Mouse (Mus musculus) forebrain, embryonic 13.5 days (tissue): ENCODE data around the gene Ncoa3. TPM values are rescaled to one million over a fixed set of nuclear protein-coding genes. Genes with fewer than 3 reads are reported as not detected.
A peak's percentile ranks its signal among the peaks of the same experiment; 100 is the strongest.

ENCODE experiments used
- ATAC-seq: fragments of 200-750 bp; cut with Nextera tagmentation; 2 replicates; pipeline ENCODE4 v1.8.0; 2017
- H3K27ac ChIP-seq: fragments of 300-500 bp; sonication (generic); 2 replicates; pipeline ENCODE4 v1.5.1; 2015; ENCODE audit warnings: inconsistent platforms, mild to moderate bottlenecking, moderate library complexity
- H3K27me3 ChIP-seq: fragments of 300-500 bp; sonication (generic); 2 replicates; pipeline ENCODE4 v1.6.1; 2015; ENCODE audit warnings: mild to moderate bottlenecking, inconsistent platforms
- H3K36me3 ChIP-seq: fragments of 300-500 bp; sonication (generic); 2 replicates; pipeline ENCODE4 v1.6.1; 2015; ENCODE audit warnings: mild to moderate bottlenecking, inconsistent platforms; ENCODE audit not compliant: poor library complexity, severe bottlenecking
- H3K4me1 ChIP-seq: fragments of 300-500 bp; sonication (generic); 2 replicates; pipeline ENCODE4 v1.6.1; 2015; ENCODE audit warnings: inconsistent platforms
- H3K4me2 ChIP-seq: fragments of 300-500 bp; sonication (generic); 2 replicates; pipeline ENCODE4 v1.6.1; 2015; ENCODE audit warnings: inconsistent platforms, mild to moderate bottlenecking, moderate library complexity
- H3K4me3 ChIP-seq: fragments of 300-500 bp; sonication (generic); 2 replicates; pipeline ENCODE4 v1.5.1; 2015; ENCODE audit warnings: mild to moderate bottlenecking, inconsistent platforms
- H3K9ac ChIP-seq: fragments of 300-500 bp; sonication (generic); 2 replicates; pipeline ENCODE4 v1.6.1; 2015; ENCODE audit warnings: mild to moderate bottlenecking, inconsistent platforms
- H3K9me3 ChIP-seq: fragments of 300-500 bp; sonication (generic); replicated peaks from 2 replicates; pipeline ENCODE4 v1.6.1; 2016; ENCODE audit warnings: inconsistent platforms
- WGBS: fragments of 180-500 bp; shearing (Covaris S2); methylation state at CpG from one replicate; pipeline ENCODE4 v1.1.7; 2015; 5-methylcytosine and 5-hydroxymethylcytosine counted together
- polyA plus RNA-seq: library from polyadenylated mRNA; unstranded; fragments of >200 nt; fragmentation: Nextera tagmentation; extraction: Ambion mirVana; gene quantifications from 2 replicates; pipeline ENCODE4 v1.2.1, GENCODE M21; 2015

The Ncoa3 gene
- polyA plus RNA-seq, 1 experiment from 2014 or later: 9.1 TPM

GRCm38 (mm10) chr2:166098292-166098933 lies 106.0 kb downstream of the Ncoa3 start:
- ATAC-seq: no peak
- Histone ChIP-seq H3K27ac (no peak overlapping the region), H3K9me3 (no peaks in the 10 kb centered on the region), H3K4me2 (no peak overlapping the region), H3K4me1 (peaks cover 8% of the 10 kb centered on the region), H3K27me3 (no peaks in the 10 kb centered on the region), H3K9ac (no peak overlapping the region), H3K36me3 (peaks cover 11% of the 10 kb centered on the region), H3K4me3 (no peak overlapping the region)
- WGBS: 85% methylated on average over 15 of the region's 15 CpGs

GRCm38 (mm10) chr2:166100309-166101262 lies 108.2 kb downstream of the Ncoa3 start:
- no peak overlapping the region for H3K4me2 ChIP-seq
- H3K4me3 ChIP-seq: no peak overlapping the region
- H3K4me1 ChIP-seq: peaks cover 8% of the 10 kb centered on the region
- no peak for ATAC-seq
- no peaks in the 10 kb centered on the region for H3K9me3 ChIP-seq
- no peaks in the 10 kb centered on the region for H3K36me3 ChIP-seq
- 0 out of 2 replicates have a peak overlapping the region, but pooled peaks have one; percentile 14 for H3K27ac ChIP-seq
- WGBS: 65% methylated on average over 21 of the region's 21 CpGs
- H3K9ac ChIP-seq: 0 out of 2 replicates have a peak overlapping the region, but pooled peaks have one; percentile 23
- H3K27me3 ChIP-seq: no peaks in the 10 kb centered on the region

GRCm38 (mm10) chr2:166102893-166103292 lies 110.5 kb downstream of the Ncoa3 start:
- Histone ChIP-seq H3K27me3 (no peaks in the 10 kb centered on the region), H3K4me1 (peaks cover 25% of the 10 kb centered on the region), H3K4me2 (no peak overlapping the region), H3K9me3 (no peaks in the 10 kb centered on the region), H3K9ac (no peak overlapping the region), H3K4me3 (no peak overlapping the region), H3K36me3 (no peaks in the 10 kb centered on the region), H3K27ac (no peak overlapping the region)
- ATAC-seq: no peak
- 84% methylated on average over 7 of the region's 7 CpGs for WGBS

- Histone ChIP-seq H3K27ac (no peak overlapping the region), H3K4me2 (no peak overlapping the region), H3K9ac (no peak overlapping the region), H3K4me1 (peaks cover 18% of the 10 kb centered on the region), H3K9me3 (no peaks in the 10 kb centered on the region), H3K4me3 (no peak overlapping the region), H3K36me3 (no peaks in the 10 kb centered on the region), H3K27me3 (no peaks in the 10 kb centered on the region)
- no peak for ATAC-seq
- 81% methylated on average over 9 of the region's 9 CpGs for WGBS
Observed at GRCm38 (mm10) chr2:166105911-166106310, 113.5 kb downstream of the Ncoa3 start.

- H3K27me3 ChIP-seq: no peaks in the 10 kb centered on the region
- H3K9ac ChIP-seq: no peak overlapping the region
- peaks cover 18% of the 10 kb centered on the region for H3K4me1 ChIP-seq
- H3K9me3 ChIP-seq: no peaks in the 10 kb centered on the region
- H3K4me2 ChIP-seq: no peak overlapping the region
- H3K4me3 ChIP-seq: no peak overlapping the region
- H3K36me3 ChIP-seq: no peaks in the 10 kb centered on the region
- WGBS: 29% methylated on average over 2 of the region's 2 CpGs
- ATAC-seq: no peak
- no peak overlapping the region for H3K27ac ChIP-seq
Observed at GRCm38 (mm10) chr2:166106631-166107030, 114.2 kb downstream of the Ncoa3 start.

GRCm38 (mm10) chr2:166107911-166108310 lies 115.5 kb downstream of the Ncoa3 start:
- Histone ChIP-seq H3K27me3 (no peaks in the 10 kb centered on the region), H3K9me3 (no peaks in the 10 kb centered on the region), H3K27ac (no peak overlapping the region), H3K4me3 (no peak overlapping the region), H3K36me3 (no peaks in the 10 kb centered on the region), H3K4me1 (peaks cover 21% of the 10 kb centered on the region), H3K4me2 (no peak overlapping the region), H3K9ac (no peak overlapping the region)
- no peak for ATAC-seq
- WGBS: 68% methylated on average over 5 of the region's 5 CpGs

GRCm38 (mm10) chr2:166108326-166108725 lies 115.9 kb downstream of the Ncoa3 start:
- WGBS: 16% methylated on average over 4 of the region's 4 CpGs
- H3K9me3 ChIP-seq: no peaks in the 10 kb centered on the region
- H3K27me3 ChIP-seq: no peaks in the 10 kb centered on the region
- no peaks in the 10 kb centered on the region for H3K36me3 ChIP-seq
- H3K27ac ChIP-seq: no peak overlapping the region
- H3K4me3 ChIP-seq: no peak overlapping the region
- H3K4me2 ChIP-seq: no peak overlapping the region
- peaks cover 21% of the 10 kb centered on the region for H3K4me1 ChIP-seq
- H3K9ac ChIP-seq: no peak overlapping the region
- peak; percentile 57; the same call in 1 of the 2 replicates for ATAC-seq

GRCm38 (mm10) chr2:166110764-166111163 lies 118.3 kb downstream of the Ncoa3 start:
- Histone ChIP-seq H3K36me3 (peaks cover 3% of the 10 kb centered on the region; the same call in 1 of the 2 replicates), H3K9me3 (no peaks in the 10 kb centered on the region), H3K9ac (no peak overlapping the region), H3K27me3 (no peaks in the 10 kb centered on the region), H3K4me2 (no peak overlapping the region), H3K4me1 (peaks cover 19% of the 10 kb centered on the region), H3K4me3 (no peak overlapping the region), H3K27ac (no peak overlapping the region)
- ATAC-seq: no peak
- WGBS: 80% methylated on average over 8 of the region's 8 CpGs

GRCm38 (mm10) chr2:166111238-166111637 lies 118.8 kb downstream of the Ncoa3 start:
- H3K4me3 ChIP-seq: no peak overlapping the region
- H3K27ac ChIP-seq: no peak overlapping the region
- no peak for ATAC-seq
- H3K9ac ChIP-seq: no peak overlapping the region
- no peaks in the 10 kb centered on the region for H3K27me3 ChIP-seq
- WGBS: 79% methylated on average over 2 of the region's 2 CpGs
- peaks cover 8% of the 10 kb centered on the region; the same call in 1 of the 2 replicates for H3K36me3 ChIP-seq
- no peak overlapping the region for H3K4me2 ChIP-seq
- peaks cover 14% of the 10 kb centered on the region for H3K4me1 ChIP-seq
- no peaks in the 10 kb centered on the region for H3K9me3 ChIP-seq

GRCm38 (mm10) chr2:166111831-166112250 lies 119.4 kb downstream of the Ncoa3 start:
- Histone ChIP-seq H3K36me3 (peaks cover 11% of the 10 kb centered on the region; the same call in 1 of the 2 replicates), H3K27me3 (no peaks in the 10 kb centered on the region), H3K4me1 (peaks cover 9% of the 10 kb centered on the region; the same call in 1 of the 2 replicates), H3K4me3 (no peak overlapping the region), H3K27ac (no peak overlapping the region), H3K9ac (no peak overlapping the region), H3K9me3 (no peaks in the 10 kb centered on the region), H3K4me2 (no peak overlapping the region)
- no peak for ATAC-seq
- WGBS: 41% methylated on average over 10 of the region's 10 CpGs

GRCm38 (mm10) chr2:166112986-166113385 lies 120.5 kb downstream of the Ncoa3 start:
- Histone ChIP-seq H3K36me3 (peaks cover 11% of the 10 kb centered on the region; the same call in 1 of the 2 replicates), H3K4me3 (no peak overlapping the region), H3K4me1 (peaks cover 3% of the 10 kb centered on the region; the same call in 1 of the 2 replicates), H3K4me2 (no peak overlapping the region), H3K9ac (no peak overlapping the region), H3K27me3 (no peaks in the 10 kb centered on the region), H3K27ac (no peak overlapping the region), H3K9me3 (no peaks in the 10 kb centered on the region)
- no peak for ATAC-seq
- 91% methylated on average over 11 of the region's 11 CpGs for WGBS
